Mouse (Mus musculus) kidney, adult 9 months (tissue): Measurements from ENCODE around the gene Ankrd31.

Experiments used
- DNase-seq: peaks from one replicate; pipeline ENCODE4 v3.0.0; 2022

The Ankrd31 gene

GRCm38 (mm10) chr13:96943571-96943970, 195.5 kb downstream of the Ankrd31 start:
- DNase-seq = peak; percentile 69

GRCm38 (mm10) chr13:96945748-96946147, 197.7 kb downstream of the Ankrd31 start:
- no peak for DNase-seq

GRCm38 (mm10) chr13:96947722-96948121, 199.7 kb downstream of the Ankrd31 start:
- no peak for DNase-seq

- no peak for DNase-seq
These were observed 203.8 kb downstream of the Ankrd31 start for GRCm38 (mm10) chr13:96951880-96952279.

- DNase-seq = no peak
These were observed 208.4 kb downstream of the Ankrd31 start for GRCm38 (mm10) chr13:96956466-96956865.
